Mouse (Mus musculus) neural tube, embryonic 15.5 days (tissue): Measurements from ENCODE around the gene Sat1. TPM values are rescaled to one million over a fixed set of nuclear protein-coding genes. Genes with fewer than 3 reads are reported as not detected.

Experiments used
- polyA plus RNA-seq: library from polyadenylated mRNA; unstranded; fragments of >200 nt; fragmentation: Nextera tagmentation; extraction: Ambion mirVana; gene quantifications from 2 replicates; pipeline ENCODE4 v1.2.1, GENCODE M21; 2015

Gene Sat1
- polyA plus RNA-seq, 1 experiment from 2014 or later = 80.7 TPM

Other genes with a start within 250 kb of the Sat1 start
- gene Magea8, start 220.6 kb downstream of the Sat1 start, polyA plus RNA-seq = not detected in 2 replicates
- gene Magea5, start 153.3 kb downstream of the Sat1 start, polyA plus RNA-seq = not detected in 2 replicates
- gene Magea1, start 126.7 kb downstream of the Sat1 start, polyA plus RNA-seq = not detected in 2 replicates
- gene Magea2, start 122.8 kb downstream of the Sat1 start, polyA plus RNA-seq = not detected in 2 replicates
- not detected in 2 replicates for gene Cldn34b2, start 88.0 kb downstream of the Sat1 start, polyA plus RNA-seq
- gene Acot9, start 46.0 kb upstream of the Sat1 start, polyA plus RNA-seq = 42.7 and 46.8 TPM in 2 replicates
- 102 and 114 TPM in 2 replicates for gene Prdx4, start 124.3 kb upstream of the Sat1 start, polyA plus RNA-seq